Mouse (Mus musculus): ENCODE results near the gene Gm20388. TPM values are rescaled to one million over a fixed set of nuclear protein-coding genes. Genes with fewer than 3 reads are reported as not detected.

Gene Gm20388
- polyA plus RNA-seq, 1 experiment from 2014 or later, result 7.4 TPM

- 20% methylated on average over 10 of the region's 10 CpGs for WGBS
Observed at GRCm38 (mm10) chr8:120947240-120947639, 1036.6 kb downstream of the Gm20388 start.

GRCm38 (mm10) chr8:120948050-120948595 is 1037.5 kb downstream of the Gm20388 start:
- Histone ChIP-seq H3K4me2 (ENCODE audit: low read depth, low read length) (peak overlapping the region; percentile 38), H3K27ac (ENCODE audit: low read length) (peak overlapping the region; percentile 86), H3K27me3 (ENCODE audit: control insufficient read depth, insufficient read depth, low read length) (no peaks in the 10 kb centered on the region), H3K9me3 (replicated peaks; ENCODE audit: control insufficient read depth, low read length) (no peaks in the 10 kb centered on the region), H3K4me3 (replicated peaks; ENCODE audit: low read length) (0 out of 2 replicates have a peak overlapping the region, but pooled peaks have one; percentile 3), H3K9ac (ENCODE audit: low read length) (no peak overlapping the region), H3K4me1 (ENCODE audit: control insufficient read depth, insufficient read depth, low read length) (peaks cover 20% of the 10 kb centered on the region), H3K36me3 (ENCODE audit: control insufficient read depth, insufficient read depth, low read length) (no peaks in the 10 kb centered on the region)
- 54% methylated on average over 4 of the region's 4 CpGs for WGBS
- ATAC-seq (ENCODE audit: insufficient read depth, low FRiP score), result peak; percentile 31; the same call in 1 of the 2 replicates

More at GRCm38 (mm10) chr8:120947240-120947639, 1036.6 kb downstream of the Gm20388 start:
- H3K27ac ChIP-seq (ENCODE audit: low read length), result peak overlapping the region; percentile 86
- H3K4me1 ChIP-seq (ENCODE audit: control insufficient read depth, insufficient read depth, low read length), result peaks cover 20% of the 10 kb centered on the region
- no peaks in the 10 kb centered on the region for H3K36me3 ChIP-seq (ENCODE audit: control insufficient read depth, insufficient read depth, low read length)
- no peak overlapping the region for H3K4me3 ChIP-seq (replicated peaks; ENCODE audit: low read length)
- no peaks in the 10 kb centered on the region for H3K9me3 ChIP-seq (replicated peaks; ENCODE audit: control insufficient read depth, low read length)
- H3K4me2 ChIP-seq (ENCODE audit: low read depth, low read length), result no peak overlapping the region
- peak; percentile 41; the same call in 1 of the 2 replicates for ATAC-seq (ENCODE audit: insufficient read depth, low FRiP score)
- peak overlapping the region; percentile 47 for H3K9ac ChIP-seq (ENCODE audit: low read length)
- no peaks in the 10 kb centered on the region for H3K27me3 ChIP-seq (ENCODE audit: control insufficient read depth, insufficient read depth, low read length)

- Histone ChIP-seq H3K27ac (ENCODE audit: low read length) (peak overlapping the region; percentile 75), H3K9ac (ENCODE audit: low read length) (peak overlapping the region; percentile 42; the same call in 1 of the 2 replicates), H3K4me2 (ENCODE audit: low read depth, low read length) (peak overlapping the region; percentile 38), H3K9me3 (replicated peaks; ENCODE audit: control insufficient read depth, low read length) (no peaks in the 10 kb centered on the region), H3K4me1 (ENCODE audit: control insufficient read depth, insufficient read depth, low read length) (peaks cover 20% of the 10 kb centered on the region), H3K36me3 (ENCODE audit: control insufficient read depth, insufficient read depth, low read length) (no peaks in the 10 kb centered on the region), H3K4me3 (replicated peaks; ENCODE audit: low read length) (peak overlapping the region; percentile 10), H3K27me3 (ENCODE audit: control insufficient read depth, insufficient read depth, low read length) (no peaks in the 10 kb centered on the region)
- ATAC-seq (ENCODE audit: insufficient read depth, low FRiP score), result no peak
- WGBS, result 28% methylated on average over 25 of the region's 25 CpGs
Observed at GRCm38 (mm10) chr8:120948620-120949491, 1038.2 kb downstream of the Gm20388 start.

GRCm38 (mm10) chr8:120950674-120951218 is 1040.1 kb downstream of the Gm20388 start:
- WGBS, result 37% methylated on average over 16 of the region's 16 CpGs
- no peak overlapping the region for H3K4me3 ChIP-seq (replicated peaks; ENCODE audit: low read length)
- H3K36me3 ChIP-seq (ENCODE audit: control insufficient read depth, insufficient read depth, low read length), result no peaks in the 10 kb centered on the region
- no peaks in the 10 kb centered on the region for H3K9me3 ChIP-seq (replicated peaks; ENCODE audit: control insufficient read depth, low read length)
- 0 out of 2 replicates have a peak overlapping the region, but pooled peaks have one; percentile 5 for H3K4me2 ChIP-seq (ENCODE audit: low read depth, low read length)
- no peak overlapping the region for H3K27ac ChIP-seq (ENCODE audit: low read length)
- H3K4me1 ChIP-seq (ENCODE audit: control insufficient read depth, insufficient read depth, low read length), result peaks cover 20% of the 10 kb centered on the region
- no peak; the same call in 1 of the 2 replicates for ATAC-seq (ENCODE audit: insufficient read depth, low FRiP score)
- no peak overlapping the region for H3K9ac ChIP-seq (ENCODE audit: low read length)
- no peaks in the 10 kb centered on the region for H3K27me3 ChIP-seq (ENCODE audit: control insufficient read depth, insufficient read depth, low read length)

GRCm38 (mm10) chr8:120959470-120959891 is 1048.8 kb downstream of the Gm20388 start:
- no peak overlapping the region for H3K4me2 ChIP-seq (ENCODE audit: low read depth, low read length)
- WGBS, result 63% methylated on average over 8 of the region's 8 CpGs
- H3K27ac ChIP-seq (ENCODE audit: low read length), result no peak overlapping the region
- ATAC-seq (ENCODE audit: insufficient read depth, low FRiP score), result no peak
- no peaks in the 10 kb centered on the region for H3K9me3 ChIP-seq (replicated peaks; ENCODE audit: control insufficient read depth, low read length)
- H3K9ac ChIP-seq (ENCODE audit: low read length), result no peak overlapping the region
- no peaks in the 10 kb centered on the region for H3K36me3 ChIP-seq (ENCODE audit: control insufficient read depth, insufficient read depth, low read length)
- no peaks in the 10 kb centered on the region; the same call in 1 of the 2 replicates for H3K27me3 ChIP-seq (ENCODE audit: control insufficient read depth, insufficient read depth, low read length)
- H3K4me3 ChIP-seq (replicated peaks; ENCODE audit: low read length), result no peak overlapping the region
- no peaks in the 10 kb centered on the region for H3K4me1 ChIP-seq (ENCODE audit: control insufficient read depth, insufficient read depth, low read length)

GRCm38 (mm10) chr8:120962606-120963380 is 1052.2 kb downstream of the Gm20388 start:
- Histone ChIP-seq H3K9me3 (replicated peaks; ENCODE audit: control insufficient read depth, low read length) (no peaks in the 10 kb centered on the region), H3K4me3 (replicated peaks; ENCODE audit: low read length) (no peak overlapping the region), H3K4me1 (ENCODE audit: control insufficient read depth, insufficient read depth, low read length) (no peaks in the 10 kb centered on the region), H3K27ac (ENCODE audit: low read length) (no peak overlapping the region), H3K4me2 (ENCODE audit: low read depth, low read length) (no peak overlapping the region), H3K27me3 (ENCODE audit: control insufficient read depth, insufficient read depth, low read length) (no peaks in the 10 kb centered on the region; the same call in 1 of the 2 replicates), H3K36me3 (ENCODE audit: control insufficient read depth, insufficient read depth, low read length) (no peaks in the 10 kb centered on the region), H3K9ac (ENCODE audit: low read length) (no peak overlapping the region)
- ATAC-seq (ENCODE audit: insufficient read depth, low FRiP score), result no peak
- WGBS, result 89% methylated on average over 5 of the region's 5 CpGs

- Histone ChIP-seq H3K27ac (ENCODE audit: low read length) (no peak overlapping the region), H3K4me1 (ENCODE audit: control insufficient read depth, insufficient read depth, low read length) (no peaks in the 10 kb centered on the region), H3K9ac (ENCODE audit: low read length) (no peak overlapping the region), H3K4me3 (replicated peaks; ENCODE audit: low read length) (no peak overlapping the region), H3K4me2 (ENCODE audit: low read depth, low read length) (no peak overlapping the region), H3K36me3 (ENCODE audit: control insufficient read depth, insufficient read depth, low read length) (no peaks in the 10 kb centered on the region), H3K9me3 (replicated peaks; ENCODE audit: control insufficient read depth, low read length) (no peaks in the 10 kb centered on the region), H3K27me3 (ENCODE audit: control insufficient read depth, insufficient read depth, low read length) (no peaks in the 10 kb centered on the region; the same call in 1 of the 2 replicates)
- ATAC-seq (ENCODE audit: insufficient read depth, low FRiP score), result no peak
- WGBS, result 19% methylated on average over 3 of the region's 3 CpGs
Observed at GRCm38 (mm10) chr8:120966557-120966956, 1055.9 kb downstream of the Gm20388 start.

GRCm38 (mm10) chr8:120968308-120968707 is 1057.7 kb downstream of the Gm20388 start:
- no peak for ATAC-seq (ENCODE audit: insufficient read depth, low FRiP score)

More at GRCm38 (mm10) chr8:120968308-120968707, 1057.7 kb downstream of the Gm20388 start:
- no peak overlapping the region for H3K4me3 ChIP-seq (replicated peaks; ENCODE audit: low read length)
- H3K4me2 ChIP-seq (ENCODE audit: low read depth, low read length), result no peak overlapping the region
- peaks cover 16% of the 10 kb centered on the region for H3K4me1 ChIP-seq (ENCODE audit: control insufficient read depth, insufficient read depth, low read length)
- H3K27me3 ChIP-seq (ENCODE audit: control insufficient read depth, insufficient read depth, low read length), result peaks cover 8% of the 10 kb centered on the region
- no peak overlapping the region for H3K9ac ChIP-seq (ENCODE audit: low read length)
- WGBS, result 57% methylated on average over 6 of the region's 6 CpGs
- no peak overlapping the region for H3K27ac ChIP-seq (ENCODE audit: low read length)
- no peaks in the 10 kb centered on the region for H3K9me3 ChIP-seq (replicated peaks; ENCODE audit: control insufficient read depth, low read length)
- no peaks in the 10 kb centered on the region for H3K36me3 ChIP-seq (ENCODE audit: control insufficient read depth, insufficient read depth, low read length)
